Mouse (Mus musculus) heart, embryonic 14.5 days (tissue): ENCODE measurements around the gene Dchs2. TPM values are rescaled to one million over a fixed set of nuclear protein-coding genes. Genes with fewer than 3 reads are reported as not detected.
A peak's percentile ranks its signal among the peaks of the same experiment; 100 is the strongest.

ENCODE experiments used
- ATAC-seq: fragments of 200-750 bp; cut with Nextera tagmentation; 2 replicates; pipeline ENCODE4 v1.8.0; 2017; ENCODE audit warnings: low read depth, moderate TSS enrichment; ENCODE audit not compliant: insufficient number of reproducible peaks, insufficient read depth, low FRiP score
- H3K27ac ChIP-seq, 2 experiments: fragments of 200-500 bp in 1 of 2; fragments of 300-500 bp in 1 of 2; sonication (generic) in 1 of 2; replicated peaks in 1 of 2; 2 replicates each; pipeline ENCODE4 v1.5.1; 2012 to 2014; ENCODE audit warnings: low read depth in 2 of 2, low read length in 2 of 2, control low read depth in 1 of 2, mild to moderate bottlenecking in 1 of 2, mixed read lengths in 1 of 2; ENCODE audit not compliant: control insufficient read depth in 1 of 2, insufficient read depth in 1 of 2
- H3K27me3 ChIP-seq: fragments of 300-500 bp; sonication (generic); 2 replicates; pipeline ENCODE4 v1.6.1; 2014; ENCODE audit warnings: mild to moderate bottlenecking, low read length, control low read depth; ENCODE audit not compliant: control insufficient read depth, insufficient read depth
- H3K36me3 ChIP-seq: fragments of 300-500 bp; sonication (generic); 2 replicates; pipeline ENCODE4 v1.6.1; 2014; ENCODE audit warnings: mild to moderate bottlenecking, control low read depth, low read length, mixed read lengths; ENCODE audit not compliant: control insufficient read depth, insufficient read depth
- H3K4me1 ChIP-seq, 2 experiments: fragments of 200-500 bp in 1 of 2; fragments of 300-500 bp in 1 of 2; sonication (generic) in 1 of 2; 2 replicates each; pipeline ENCODE4 v1.6.1; 2012 to 2014; ENCODE audit warnings: low read length in 2 of 2, control low read depth in 1 of 2, mixed read lengths in 1 of 2; ENCODE audit not compliant: control insufficient read depth in 2 of 2, insufficient read depth in 2 of 2
- H3K4me2 ChIP-seq: fragments of 300-500 bp; sonication (generic); 2 replicates; pipeline ENCODE4 v1.6.1; 2014; ENCODE audit warnings: mild to moderate bottlenecking, low read length
- H3K4me3 ChIP-seq, 2 experiments: fragments of 200-500 bp in 1 of 2; fragments of 300-500 bp in 1 of 2; sonication (generic) in 1 of 2; 2 replicates each; pipeline ENCODE4 v1.5.1; 2012 to 2014; ENCODE audit warnings: low read length in 2 of 2, mild to moderate bottlenecking in 2 of 2, control low read depth in 1 of 2, low read depth in 1 of 2, moderate library complexity in 1 of 2; ENCODE audit not compliant: control insufficient read depth in 1 of 2, insufficient read depth in 1 of 2
- H3K9ac ChIP-seq: fragments of 300-500 bp; sonication (generic); 2 replicates; pipeline ENCODE4 v1.6.1; 2014; ENCODE audit warnings: mild to moderate bottlenecking, low read length
- H3K9me3 ChIP-seq: fragments of 300-500 bp; sonication (generic); 2 replicates; pipeline ENCODE4 v1.6.1; 2016; ENCODE audit warnings: low read length, control low read depth; ENCODE audit not compliant: control insufficient read depth
- WGBS: fragments of 180-500 bp; shearing (Covaris S2); extraction: QIAGEN DNeasy Blood & Tissue Kit; methylation state at CpG from one replicate; pipeline ENCODE4 v1.1.7; 2014; 5-methylcytosine and 5-hydroxymethylcytosine counted together
- polyA plus RNA-seq: library from polyadenylated mRNA; unstranded; fragments of >200 nt; fragmentation: Nextera tagmentation; extraction: Ambion mirVana; gene quantifications from 2 replicates; pipeline ENCODE4 v1.2.1, GENCODE M21; 2014

Gene Dchs2
- polyA plus RNA-seq, 1 experiment from 2014 or later: 0.31 TPM

- Histone ChIP-seq H3K27me3 (no peaks in the 10 kb centered on the region), H3K4me1 (no peaks in the 10 kb centered on the region), H3K9me3 (no peaks in the 10 kb centered on the region), H3K9ac (no peak overlapping the region), H3K27ac (no peak overlapping the region), H3K4me2 (no peak overlapping the region), H3K4me3 (no peak overlapping the region), H3K36me3 (no peaks in the 10 kb centered on the region)
- 74% methylated on average over 4 of the region's 4 CpGs for WGBS
- ATAC-seq: no peak
Measured at GRCm38 (mm10) chr3:83218059-83218458, 90.3 kb downstream of the Dchs2 start.

- H3K4me3 ChIP-seq: no peak overlapping the region
- H3K9ac ChIP-seq: no peak overlapping the region
- 86% methylated on average over 2 of the region's 2 CpGs for WGBS
- H3K27ac ChIP-seq: no peak overlapping the region
- no peaks in the 10 kb centered on the region for H3K9me3 ChIP-seq
- no peaks in the 10 kb centered on the region for H3K27me3 ChIP-seq
- no peaks in the 10 kb centered on the region for H3K36me3 ChIP-seq
- no peaks in the 10 kb centered on the region for H3K4me1 ChIP-seq
- no peak for ATAC-seq
- H3K4me2 ChIP-seq: no peak overlapping the region
Measured at GRCm38 (mm10) chr3:83220101-83220500, 92.4 kb downstream of the Dchs2 start.

- WGBS: 35% methylated on average over 5 of the region's 5 CpGs
- Histone ChIP-seq H3K9ac (no peak overlapping the region), H3K27me3 (no peaks in the 10 kb centered on the region), H3K9me3 (0 out of 2 replicates have a peak, but pooled peaks cover under 1% of the 10 kb centered on the region), H3K4me1 (no peaks in the 10 kb centered on the region), H3K27ac (no peak overlapping the region), H3K4me2 (no peak overlapping the region), H3K36me3 (no peaks in the 10 kb centered on the region), H3K4me3 (no peak overlapping the region)
- ATAC-seq: no peak
Measured at GRCm38 (mm10) chr3:83222125-83222524, 94.4 kb downstream of the Dchs2 start.

- Histone ChIP-seq H3K27ac (no peak overlapping the region), H3K9me3 (0 out of 2 replicates have a peak, but pooled peaks cover 5% of the 10 kb centered on the region), H3K27me3 (no peaks in the 10 kb centered on the region), H3K36me3 (no peaks in the 10 kb centered on the region), H3K4me3 (no peak overlapping the region), H3K9ac (no peak overlapping the region), H3K4me2 (no peak overlapping the region), H3K4me1 (no peaks in the 10 kb centered on the region)
- no peak for ATAC-seq
- 76% methylated on average over 9 of the region's 9 CpGs for WGBS
Measured at GRCm38 (mm10) chr3:83228383-83228782, 100.6 kb downstream of the Dchs2 start.

DNA sequence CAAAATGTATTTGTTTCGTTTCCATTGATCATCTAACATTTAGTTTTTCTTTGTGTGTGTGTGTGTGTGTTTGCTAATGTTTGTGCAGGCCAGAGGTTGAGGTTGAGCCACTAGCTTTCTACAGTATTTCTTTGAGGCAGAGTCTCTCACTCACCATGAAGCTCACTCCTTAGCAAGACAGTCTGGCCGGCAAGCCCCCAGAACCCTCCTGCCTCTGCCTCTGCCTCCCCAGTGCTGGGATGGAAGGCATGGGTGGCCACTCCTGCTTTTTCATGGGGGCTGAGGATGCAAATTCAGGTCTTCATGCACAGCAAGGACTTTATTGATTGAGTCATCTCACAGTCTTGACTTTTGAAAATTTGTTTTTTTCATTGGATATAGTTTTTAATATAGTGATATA, 102.6 kb downstream of the Dchs2 start:
- H3K4me1 ChIP-seq: peaks cover 5 to 10% of the 10 kb centered on the region in 2 experiments; a peak in 3 of 4 replicates
- 0 out of 2 replicates have a peak, but pooled peaks cover 5% of the 10 kb centered on the region for H3K9me3 ChIP-seq
- no peaks in the 10 kb centered on the region for H3K36me3 ChIP-seq
- no peaks in the 10 kb centered on the region for H3K27me3 ChIP-seq
- WGBS: 79% methylated on average over 2 of the region's 2 CpGs
- H3K4me3 ChIP-seq: no peak overlapping the region
- H3K9ac ChIP-seq: no peak overlapping the region
- no peak overlapping the region for H3K27ac ChIP-seq
- no peak overlapping the region for H3K4me2 ChIP-seq
- ATAC-seq: no peak

DNA sequence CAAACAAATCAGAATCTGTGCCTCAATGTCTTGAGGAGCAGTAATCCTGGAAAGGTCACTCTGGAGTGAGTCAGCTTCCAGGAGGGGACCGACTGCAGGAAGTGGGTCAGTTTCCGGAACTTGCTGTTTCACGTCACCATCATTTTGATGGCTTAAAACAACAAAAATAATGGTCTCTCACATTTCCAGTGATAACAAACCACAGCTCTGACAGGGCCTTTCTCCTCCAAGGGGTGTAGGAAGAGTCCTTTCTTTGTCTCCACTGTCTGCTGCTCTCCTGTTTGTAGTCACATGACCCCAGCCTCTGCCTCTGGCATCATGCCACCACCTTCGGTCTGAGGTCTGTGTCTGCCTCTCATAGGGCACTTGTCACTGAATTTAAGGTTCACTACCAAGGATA, 106.7 kb downstream of the Dchs2 start:
- 24% methylated on average over 4 of the region's 4 CpGs for WGBS
- ATAC-seq: no peak
- H3K36me3 ChIP-seq: no peaks in the 10 kb centered on the region
- H3K9ac ChIP-seq: no peak overlapping the region
- H3K4me3 ChIP-seq: no peak overlapping the region
- no peaks in the 10 kb centered on the region for H3K9me3 ChIP-seq
- peak overlapping the region; percentile 25 for H3K4me2 ChIP-seq
- H3K27me3 ChIP-seq: no peaks in the 10 kb centered on the region
- H3K4me1 ChIP-seq: peaks cover 5 to 10% of the 10 kb centered on the region in 2 experiments; a peak in 3 of 4 replicates
- 0 out of 4 replicates have a peak overlapping the region, but pooled peaks have one; percentile 0 to 9 for H3K27ac ChIP-seq

- Histone ChIP-seq H3K4me2 (no peak overlapping the region), H3K36me3 (no peaks in the 10 kb centered on the region), H3K9ac (no peak overlapping the region), H3K27ac (no peak overlapping the region), H3K4me1 (peaks cover 5 to 10% of the 10 kb centered on the region in 2 experiments; a peak in 3 of 4 replicates), H3K27me3 (no peaks in the 10 kb centered on the region), H3K9me3 (no peaks in the 10 kb centered on the region), H3K4me3 (no peak overlapping the region)
- WGBS: 81% methylated on average over 5 of the region's 5 CpGs
- ATAC-seq: no peak
Measured at GRCm38 (mm10) chr3:83235061-83235460, 107.3 kb downstream of the Dchs2 start.

DNA sequence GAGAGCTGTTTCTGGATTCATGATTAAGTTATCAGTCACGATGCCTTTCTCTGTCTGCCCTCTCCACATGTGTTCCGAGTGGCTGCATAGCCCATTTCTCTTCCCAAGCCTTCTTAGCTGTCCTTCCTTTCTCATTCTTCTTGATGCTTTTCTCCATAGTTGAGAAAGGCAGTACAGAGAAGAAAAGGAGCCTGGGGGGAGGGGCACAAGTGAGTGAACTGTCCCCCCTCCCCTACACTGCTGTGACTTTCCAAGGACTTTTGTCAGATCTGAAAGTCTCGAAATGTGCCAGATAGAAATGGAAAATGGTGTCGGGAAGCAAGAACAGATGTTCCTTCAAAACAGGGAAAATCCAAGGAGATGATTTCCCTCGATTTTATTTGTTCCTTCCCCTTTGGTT, 118.8 kb downstream of the Dchs2 start:
- peaks cover 2 to 5% of the 10 kb centered on the region in 2 experiments; a peak in 2 of 4 replicates for H3K4me1 ChIP-seq
- no peaks in the 10 kb centered on the region for H3K9me3 ChIP-seq
- H3K27ac ChIP-seq: no peak overlapping the region
- H3K4me3 ChIP-seq: no peak overlapping the region
- no peak overlapping the region for H3K4me2 ChIP-seq
- H3K9ac ChIP-seq: no peak overlapping the region
- no peaks in the 10 kb centered on the region for H3K27me3 ChIP-seq
- no peak for ATAC-seq
- WGBS: 47% methylated on average over 5 of the region's 5 CpGs
- H3K36me3 ChIP-seq: no peaks in the 10 kb centered on the region
